Mouse (Mus musculus) adipocyte (in vitro differentiated cells): ENCODE data around the gene Tnni1.

Source experiments
- DNase-seq: peaks from one replicate; pipeline ENCODE4 v3.0.0-alpha.2; 2016; ENCODE audit warnings: low spot score

Tnni1 gene

GRCm38 (mm10) chr1:135778780-135779535 lies at the start of gene Tnni1:
TSS of gene Tnni1 (plus strand) at chr1:135779434.
- no peak for DNase-seq

- no peak for DNase-seq
These were observed 49.4 kb upstream of the Tnni1 start for GRCm38 (mm10) chr1:135729821-135730220.

GRCm38 (mm10) chr1:135730296-135730695 lies 48.9 kb upstream of the Tnni1 start:
- DNase-seq: no peak

GRCm38 (mm10) chr1:135731393-135731792 lies 47.8 kb upstream of the Tnni1 start:
- DNase-seq: no peak

GRCm38 (mm10) chr1:135731897-135732684 lies 47.1 kb upstream of the Tnni1 start:
- no peak for DNase-seq

GRCm38 (mm10) chr1:135734225-135734937 lies 44.9 kb upstream of the Tnni1 start:
- DNase-seq: peak; percentile 46

GRCm38 (mm10) chr1:135735460-135735859 lies 43.8 kb upstream of the Tnni1 start:
- no peak for DNase-seq

- DNase-seq: no peak
These were observed 34.2 kb upstream of the Tnni1 start for GRCm38 (mm10) chr1:135744987-135745386.

- DNase-seq: peak; percentile 32
These were observed 33.0 kb upstream of the Tnni1 start for GRCm38 (mm10) chr1:135746248-135746647.

GRCm38 (mm10) chr1:135752737-135753348 lies 26.4 kb upstream of the Tnni1 start:
- DNase-seq: peak; percentile 98

GRCm38 (mm10) chr1:135755287-135755686 lies 23.9 kb upstream of the Tnni1 start:
- peak; percentile 71 for DNase-seq

GRCm38 (mm10) chr1:135755913-135756312 lies 23.3 kb upstream of the Tnni1 start:
- no peak for DNase-seq

- no peak for DNase-seq
These were observed 21.9 kb upstream of the Tnni1 start for GRCm38 (mm10) chr1:135757287-135757686.

- peak; percentile 64 for DNase-seq
These were observed 19.5 kb upstream of the Tnni1 start for GRCm38 (mm10) chr1:135759685-135760084.

GRCm38 (mm10) chr1:135760216-135760615 lies 19.0 kb upstream of the Tnni1 start:
- no peak for DNase-seq

- DNase-seq: no peak
These were observed 17.5 kb upstream of the Tnni1 start for GRCm38 (mm10) chr1:135761728-135762127.

GRCm38 (mm10) chr1:135763503-135764205 lies 15.6 kb upstream of the Tnni1 start:
- DNase-seq: no peak

- DNase-seq: no peak
These were observed 15.1 kb upstream of the Tnni1 start for GRCm38 (mm10) chr1:135764206-135764528.

GRCm38 (mm10) chr1:135765645-135766591 lies 13.3 kb upstream of the Tnni1 start, which contains the start of gene Phlda3:
TSS of gene Phlda3 (plus strand) at chr1:135766119.
- DNase-seq: peak; percentile 73

- peak; percentile 48 for DNase-seq
These were observed 12.5 kb upstream of the Tnni1 start for GRCm38 (mm10) chr1:135766592-135767306.
